Mouse (Mus musculus) forebrain, embryonic 16.5 days (tissue): ENCODE measurements around the gene Nlk. TPM values are rescaled to one million over a fixed set of nuclear protein-coding genes. Genes with fewer than 3 reads are reported as not detected.
A peak's percentile ranks its signal among the peaks of the same experiment; 100 is the strongest.
"Not testable (repeated sequence)": the region's sequence is repeated elsewhere in the genome, so short reads cannot be mapped to it uniquely, and the experiment has no call there.

Experiments
- ATAC-seq: fragments of 200-750 bp; cut with Nextera tagmentation; 2 replicates; pipeline ENCODE4 v1.8.0; 2017; ENCODE audit warnings: mild to moderate bottlenecking, moderate library complexity
- H3K27ac ChIP-seq: fragments of 300-500 bp; sonication (generic); 2 replicates; pipeline ENCODE4 v1.5.1; 2014; ENCODE audit warnings: low read length, control low read depth
- H3K27me3 ChIP-seq: fragments of 300-500 bp; sonication (generic); replicated peaks from 2 replicates; pipeline ENCODE4 v1.6.1; 2014; ENCODE audit warnings: low read length; ENCODE audit not compliant: control insufficient read depth, insufficient read depth
- H3K36me3 ChIP-seq: fragments of 300-500 bp; sonication (generic); 2 replicates; pipeline ENCODE4 v1.6.1; 2014; ENCODE audit not compliant: control insufficient read depth, insufficient read depth
- H3K4me1 ChIP-seq: fragments of 300-500 bp; sonication (generic); replicated peaks from 2 replicates; pipeline ENCODE4 v1.6.1; 2014; ENCODE audit warnings: low read length; ENCODE audit not compliant: control insufficient read depth, insufficient read depth
- H3K4me2 ChIP-seq: fragments of 300-500 bp; sonication (generic); 2 replicates; pipeline ENCODE4 v1.6.1; 2014; ENCODE audit warnings: mild to moderate bottlenecking, low read length, control low read depth
- H3K4me3 ChIP-seq: fragments of 300-500 bp; sonication (generic); replicated peaks from 2 replicates; pipeline ENCODE4 v1.5.1; 2014; ENCODE audit warnings: mild to moderate bottlenecking, low read length, control low read depth
- H3K9ac ChIP-seq: fragments of 300-500 bp; sonication (generic); replicated peaks from 2 replicates; pipeline ENCODE4 v1.6.1; 2014; ENCODE audit warnings: low read depth, low read length, control low read depth
- H3K9me3 ChIP-seq: fragments of 300-500 bp; sonication (generic); 2 replicates; pipeline ENCODE4 v1.6.1; 2016; ENCODE audit warnings: low read length; ENCODE audit not compliant: control insufficient read depth
- WGBS: fragments of 180-500 bp; shearing (Covaris S2); extraction: QIAGEN DNeasy Blood & Tissue Kit; methylation state at CpG from one replicate; pipeline ENCODE4 v1.1.7; 2014; 5-methylcytosine and 5-hydroxymethylcytosine counted together
- polyA plus RNA-seq: library from polyadenylated mRNA; unstranded; fragments of >200 nt; fragmentation: Nextera tagmentation; extraction: Ambion mirVana; gene quantifications from 2 replicates; pipeline ENCODE4 v1.2.1, GENCODE M21; 2015

Gene Nlk
- polyA plus RNA-seq, 1 experiment from 2014 or later = 31.2 TPM

- peak overlapping the region; percentile 91 for H3K27ac ChIP-seq
- H3K9ac ChIP-seq = peak overlapping the region; percentile 80
- H3K4me3 ChIP-seq = peak overlapping the region; percentile 69
- no peaks in the 10 kb centered on the region for H3K9me3 ChIP-seq
- peak overlapping the region; percentile 80 for H3K4me2 ChIP-seq
- WGBS = under 1% methylated on average over 23 of the region's 23 CpGs
- H3K36me3 ChIP-seq = peaks cover 7% of the 10 kb centered on the region
- no peak; the same call in 1 of the 2 replicates for ATAC-seq
- peaks cover 26% of the 10 kb centered on the region for H3K4me1 ChIP-seq
- no peaks in the 10 kb centered on the region for H3K27me3 ChIP-seq
These were observed 161.6 kb downstream of the Nlk start for GRCm38 (mm10) chr11:78535376-78536079.

- Histone ChIP-seq H3K27me3 (no peaks in the 10 kb centered on the region), H3K9ac (no peak overlapping the region), H3K36me3 (peaks cover 7% of the 10 kb centered on the region; the same call in 1 of the 2 replicates), H3K4me2 (peak overlapping the region; percentile 80), H3K4me3 (peak overlapping the region; percentile 69), H3K4me1 (peaks cover 26% of the 10 kb centered on the region), H3K27ac (no peak overlapping the region), H3K9me3 (no peaks in the 10 kb centered on the region)
- WGBS = 87% methylated on average over 4 of the region's 4 CpGs
- ATAC-seq = no peak
These were observed 162.7 kb downstream of the Nlk start for GRCm38 (mm10) chr11:78534516-78534915.

- H3K9ac ChIP-seq, H3K4me2 ChIP-seq, H3K27ac ChIP-seq, H3K36me3 ChIP-seq, H3K4me3 ChIP-seq, H3K9me3 ChIP-seq, H3K27me3 ChIP-seq, ATAC-seq: not testable (repeated sequence)
- 88% methylated on average over 10 of the region's 10 CpGs for WGBS
- H3K4me1 ChIP-seq = peaks cover 13% of the 10 kb centered on the region
These were observed 165.7 kb downstream of the Nlk start for GRCm38 (mm10) chr11:78531515-78531914.

GRCm38 (mm10) chr11:78531046-78531445, 166.1 kb downstream of the Nlk start:
- 81% methylated on average over 6 of the region's 6 CpGs for WGBS
- Histone ChIP-seq H3K27ac (no peak overlapping the region), H3K4me3 (no peak overlapping the region), H3K4me1 (peaks cover 13% of the 10 kb centered on the region), H3K9ac (no peak overlapping the region), H3K9me3 (no peaks in the 10 kb centered on the region), H3K27me3 (no peaks in the 10 kb centered on the region), H3K36me3 (peaks cover 8% of the 10 kb centered on the region; the same call in 1 of the 2 replicates), H3K4me2 (no peak overlapping the region)
- ATAC-seq = no peak

- Histone ChIP-seq H3K9ac (no peak overlapping the region), H3K9me3 (no peaks in the 10 kb centered on the region), H3K4me3 (no peak overlapping the region), H3K4me2 (no peak overlapping the region), H3K27me3 (no peaks in the 10 kb centered on the region), H3K27ac (no peak overlapping the region), H3K36me3 (peaks cover 12% of the 10 kb centered on the region), H3K4me1 (peaks cover 7% of the 10 kb centered on the region)
- WGBS = 90% methylated on average over 12 of the region's 12 CpGs
- no peak for ATAC-seq
These were observed 167.2 kb downstream of the Nlk start for GRCm38 (mm10) chr11:78530001-78530400.

GRCm38 (mm10) chr11:78528714-78529113, 168.5 kb downstream of the Nlk start:
- Histone ChIP-seq H3K36me3 (peaks cover 23% of the 10 kb centered on the region), H3K9ac (no peak overlapping the region), H3K4me2 (no peak overlapping the region), H3K9me3 (no peaks in the 10 kb centered on the region), H3K27ac (no peak overlapping the region), H3K4me3 (no peak overlapping the region), H3K27me3 (no peaks in the 10 kb centered on the region), H3K4me1 (no peaks in the 10 kb centered on the region)
- WGBS = 87% methylated on average over 9 of the region's 9 CpGs
- ATAC-seq = no peak

GRCm38 (mm10) chr11:78524838-78525237, 172.3 kb downstream of the Nlk start:
- no peak overlapping the region for H3K27ac ChIP-seq
- no peaks in the 10 kb centered on the region for H3K9me3 ChIP-seq
- 40% methylated on average over 2 of the region's 2 CpGs for WGBS
- no peaks in the 10 kb centered on the region for H3K27me3 ChIP-seq
- peak; percentile 40; the same call in 1 of the 2 replicates for ATAC-seq
- no peaks in the 10 kb centered on the region for H3K4me1 ChIP-seq
- no peak overlapping the region for H3K4me2 ChIP-seq
- H3K4me3 ChIP-seq = no peak overlapping the region
- H3K9ac ChIP-seq = no peak overlapping the region
- H3K36me3 ChIP-seq = peaks cover 49% of the 10 kb centered on the region

- H3K4me3 ChIP-seq = no peak overlapping the region
- no peaks in the 10 kb centered on the region for H3K4me1 ChIP-seq
- H3K4me2 ChIP-seq = no peak overlapping the region
- no peak overlapping the region for H3K27ac ChIP-seq
- ATAC-seq = no peak
- H3K36me3 ChIP-seq = peaks cover 56% of the 10 kb centered on the region
- H3K9me3 ChIP-seq = no peaks in the 10 kb centered on the region
- WGBS = 80% methylated on average over 9 of the region's 9 CpGs
- H3K9ac ChIP-seq = no peak overlapping the region
- H3K27me3 ChIP-seq = no peaks in the 10 kb centered on the region
These were observed 173.8 kb downstream of the Nlk start for GRCm38 (mm10) chr11:78523241-78523955.

GRCm38 (mm10) chr11:78522481-78522997, 174.6 kb downstream of the Nlk start:
- Histone ChIP-seq H3K4me1 (no peaks in the 10 kb centered on the region), H3K36me3 (peaks cover 60% of the 10 kb centered on the region), H3K27ac (no peak overlapping the region), H3K27me3 (no peaks in the 10 kb centered on the region), H3K4me2 (no peak overlapping the region), H3K9ac (no peak overlapping the region), H3K4me3 (no peak overlapping the region), H3K9me3 (no peaks in the 10 kb centered on the region)
- 85% methylated on average over 1 of the region's 1 CpGs for WGBS
- no peak for ATAC-seq
